Mouse (Mus musculus) G1E (cell line): ENCODE measurements around the gene Agtrap. TPM values are rescaled to one million over a fixed set of nuclear protein-coding genes. Genes with fewer than 3 reads are reported as not detected.

Experiments
- ATAC-seq: 2 replicates; pipeline ENCODE4 v1.8.0; 2016; ENCODE audit warnings: mild to moderate bottlenecking; ENCODE audit not compliant: insufficient number of reproducible peaks, poor library complexity, low FRiP score, severe bottlenecking; ENCODE audit errors: extremely low read depth
- DNase-seq: peaks from one replicate; pipeline ENCODE4 v3.0.0; 2012; ENCODE audit warnings: low spot score
- H3K27me3 ChIP-seq: 2 replicates; pipeline ENCODE4 v1.6.1; 2012; ENCODE audit warnings: mild to moderate bottlenecking, low read length, inconsistent platforms; ENCODE audit not compliant: insufficient read depth
- H3K36me3 ChIP-seq: replicated peaks from 2 replicates; pipeline ENCODE3; 2012; ENCODE audit warnings: mild to moderate bottlenecking, inconsistent platforms
- H3K4me1 ChIP-seq: 2 replicates; pipeline ENCODE4 v1.6.1; 2012; ENCODE audit warnings: low read depth, low read length, inconsistent platforms, mixed read lengths; ENCODE audit not compliant: insufficient read depth
- H3K4me3 ChIP-seq: 2 replicates; pipeline ENCODE4 v1.5.1; 2012; ENCODE audit warnings: low read depth, mild to moderate bottlenecking, inconsistent platforms, low read length, moderate library complexity, mixed read lengths
- H3K9me3 ChIP-seq: replicated peaks from 2 replicates; pipeline ENCODE4 v1.6.1; 2012; ENCODE audit warnings: inconsistent platforms
- CTCF ChIP-seq: IDR thresholded peaks from 2 replicates; pipeline ENCODE4 v1.5.1; 2012; ENCODE audit warnings: low read depth, low read length, inconsistent platforms, mixed read lengths
- GATA1 ChIP-seq: IDR thresholded peaks from 2 replicates; pipeline ENCODE4 v1.6.1; 2012; ENCODE audit warnings: borderline replicate concordance, low read length, inconsistent platforms, mixed read lengths
- GATA2 ChIP-seq: IDR thresholded peaks from 2 replicates; pipeline ENCODE4 v1.6.1; 2012; ENCODE audit warnings: low read depth, low read length, inconsistent platforms, borderline replicate concordance
- POLR2AphosphoS5 ChIP-seq: IDR thresholded peaks from 2 replicates; pipeline ENCODE4 v1.6.1; 2012; ENCODE audit warnings: low read depth, low read length, inconsistent platforms; ENCODE audit not compliant: insufficient replicate concordance
- TAL1 ChIP-seq: conservative IDR thresholded peaks from 2 replicates; pipeline ENCODE4 v1.6.1; 2012; ENCODE audit warnings: low read depth, low read length, inconsistent platforms, mixed read lengths
- polyA plus RNA-seq: library from polyadenylated mRNA; stranded (reverse); fragments of >175 nt; gene quantifications from 2 replicates; pipeline ENCODE4 v1.2.3, GENCODE M21; 2012
- total RNA-seq, 2 experiments: library from RNA; stranded (forward) in 1 of 2; stranded (reverse) in 1 of 2; fragments of 200-1000 nt in 1 of 2; fragments of >200 nt in 1 of 2; fragmentation: Nextera tagmentation in 1 of 2; gene quantifications; 2 replicates each; pipeline ENCODE4 v1.2.3; 2014 to 2017

The Agtrap gene
- total and polyA plus RNA-seq, 3 experiments: 6.4 to 9.4 (median 7.7) TPM

GRCm38 (mm10) chr4:148030506-148030905, 57.3 kb downstream of the Agtrap start:
- Histone ChIP-seq H3K4me1 (peaks cover 3% of the 10 kb centered on the region; the same call in 1 of the 2 replicates), H3K9me3 (no peaks in the 10 kb centered on the region), H3K27me3 (no peaks in the 10 kb centered on the region), H3K36me3 (peaks cover 72% of the 10 kb centered on the region), H3K4me3 (no peak overlapping the region)
- ATAC-seq (no peak), DNase-seq (no peak)
- TF ChIP-seq CTCF: no peak
- no peak for TF ChIP-seq GATA2
- TF ChIP-seq POLR2AphosphoS5: no peak
- TF ChIP-seq GATA1: no peak
- no peak for TF ChIP-seq TAL1

- no peak overlapping the region for H3K4me3 ChIP-seq
- no peaks in the 10 kb centered on the region for H3K27me3 ChIP-seq
- ATAC-seq: no peak
- peaks cover 73% of the 10 kb centered on the region for H3K36me3 ChIP-seq
- H3K4me1 ChIP-seq: peaks cover 3% of the 10 kb centered on the region; the same call in 1 of the 2 replicates
- TF ChIP-seq TAL1 (no peak), GATA2 (no peak), POLR2AphosphoS5 (no peak), CTCF (no peak), GATA1 (no peak)
- no peak for DNase-seq
- H3K9me3 ChIP-seq: no peaks in the 10 kb centered on the region
Observed at GRCm38 (mm10) chr4:148029297-148029696, 58.5 kb downstream of the Agtrap start.

Other genes starting within 250 kb of the Agtrap start
- gene Zfp933, start 239.7 kb downstream of the Agtrap start, total RNA-seq (2014; fragmentation: Nextera tagmentation): 12.4 and 15.2 TPM in 2 replicates
- gene Zfp933, start 239.7 kb downstream of the Agtrap start, total RNA-seq (2017): 9.3 and 10.9 TPM in 2 replicates
- 0.11 and 0.15 TPM in 2 replicates for gene Zfp933, start 239.7 kb downstream of the Agtrap start, polyA plus RNA-seq
- not detected in 2 replicates for gene Miip, start 219.2 kb downstream of the Agtrap start, total RNA-seq (2014; fragmentation: Nextera tagmentation)
- gene Miip, start 219.2 kb downstream of the Agtrap start, total RNA-seq (2017): 0.05 TPM in 1 of 2 replicates, not detected in the other
- gene Miip, start 219.2 kb downstream of the Agtrap start, polyA plus RNA-seq: 0.06 TPM in 1 of 2 replicates, not detected in the other
- gene Fv1, start 219.1 kb downstream of the Agtrap start, total RNA-seq (2014; fragmentation: Nextera tagmentation): not detected in 2 replicates
- gene Fv1, start 219.1 kb downstream of the Agtrap start, total RNA-seq (2017): not detected in 2 replicates
- not detected in 2 replicates for gene Fv1, start 219.1 kb downstream of the Agtrap start, polyA plus RNA-seq
- gene Mfn2, start 183.3 kb downstream of the Agtrap start, total RNA-seq (2014; fragmentation: Nextera tagmentation): 18.6 and 21.0 TPM in 2 replicates
- 14.8 and 18.3 TPM in 2 replicates for gene Mfn2, start 183.3 kb downstream of the Agtrap start, total RNA-seq (2017)
- 14.6 and 18.9 TPM in 2 replicates for gene Mfn2, start 183.3 kb downstream of the Agtrap start, polyA plus RNA-seq
- 0.44 and 2.3 TPM in 2 replicates for gene Plod1, start 151.3 kb downstream of the Agtrap start, total RNA-seq (2014; fragmentation: Nextera tagmentation)
- 2.9 and 4.6 TPM in 2 replicates for gene Plod1, start 151.3 kb downstream of the Agtrap start, total RNA-seq (2017)
- 0.75 and 0.90 TPM in 2 replicates for gene Plod1, start 151.3 kb downstream of the Agtrap start, polyA plus RNA-seq
- 27.5 and 33.5 TPM in 2 replicates for gene 2510039O18Rik, start 147.1 kb downstream of the Agtrap start, total RNA-seq (2014; fragmentation: Nextera tagmentation)
- 31.5 and 37.2 TPM in 2 replicates for gene 2510039O18Rik, start 147.1 kb downstream of the Agtrap start, total RNA-seq (2017)
- 84.0 and 84.6 TPM in 2 replicates for gene 2510039O18Rik, start 147.1 kb downstream of the Agtrap start, polyA plus RNA-seq
- gene Nppb, start 102.2 kb downstream of the Agtrap start, total RNA-seq (2014; fragmentation: Nextera tagmentation): not detected in 2 replicates
- gene Nppb, start 102.2 kb downstream of the Agtrap start, total RNA-seq (2017): not detected in 2 replicates
- not detected in 2 replicates for gene Nppb, start 102.2 kb downstream of the Agtrap start, polyA plus RNA-seq
- gene Nppa, start 87.3 kb downstream of the Agtrap start, total RNA-seq (2014; fragmentation: Nextera tagmentation): not detected in 2 replicates
- gene Nppa, start 87.3 kb downstream of the Agtrap start, total RNA-seq (2017): 0.17 TPM in 1 of 2 replicates, not detected in the other
- gene Nppa, start 87.3 kb downstream of the Agtrap start, polyA plus RNA-seq: not detected in 2 replicates
- gene Clcn6, start 49.2 kb downstream of the Agtrap start, total RNA-seq (2014; fragmentation: Nextera tagmentation): 20.1 and 21.0 TPM in 2 replicates
- gene Clcn6, start 49.2 kb downstream of the Agtrap start, total RNA-seq (2017): 13.6 and 16.1 TPM in 2 replicates
- gene Clcn6, start 49.2 kb downstream of the Agtrap start, polyA plus RNA-seq: 5.2 and 6.2 TPM in 2 replicates
- gene Mthfr, start 49.0 kb downstream of the Agtrap start, total RNA-seq (2014; fragmentation: Nextera tagmentation): 7.0 and 12.5 TPM in 2 replicates
- 7.3 and 9.4 TPM in 2 replicates for gene Mthfr, start 49.0 kb downstream of the Agtrap start, total RNA-seq (2017)
- 6.3 and 9.2 TPM in 2 replicates for gene Mthfr, start 49.0 kb downstream of the Agtrap start, polyA plus RNA-seq
- gene Mad2l2, start 42.4 kb upstream of the Agtrap start, total RNA-seq (2014; fragmentation: Nextera tagmentation): 25.1 and 40.0 TPM in 2 replicates
- gene Mad2l2, start 42.4 kb upstream of the Agtrap start, total RNA-seq (2017): 9.4 and 14.9 TPM in 2 replicates
- 23.8 and 24.6 TPM in 2 replicates for gene Mad2l2, start 42.4 kb upstream of the Agtrap start, polyA plus RNA-seq
- gene Draxin, start 42.7 kb upstream of the Agtrap start, total RNA-seq (2014; fragmentation: Nextera tagmentation): not detected in 2 replicates
- under 0.01 and 0.16 TPM in 2 replicates for gene Draxin, start 42.7 kb upstream of the Agtrap start, total RNA-seq (2017)
- gene Draxin, start 42.7 kb upstream of the Agtrap start, polyA plus RNA-seq: not detected in 2 replicates
- gene Fbxo6, start 64.1 kb upstream of the Agtrap start, total RNA-seq (2014; fragmentation: Nextera tagmentation): 108 and 115 TPM in 2 replicates
- 34.1 and 39.7 TPM in 2 replicates for gene Fbxo6, start 64.1 kb upstream of the Agtrap start, total RNA-seq (2017)
- 57.1 and 63.0 TPM in 2 replicates for gene Fbxo6, start 64.1 kb upstream of the Agtrap start, polyA plus RNA-seq
- 7.5 and 10.1 TPM in 2 replicates for gene Fbxo44, start 72.5 kb upstream of the Agtrap start, total RNA-seq (2014; fragmentation: Nextera tagmentation)
- gene Fbxo44, start 72.5 kb upstream of the Agtrap start, total RNA-seq (2017): 5.0 and 6.6 TPM in 2 replicates
- gene Fbxo44, start 72.5 kb upstream of the Agtrap start, polyA plus RNA-seq: 3.0 and 3.3 TPM in 2 replicates
- gene Fbxo2, start 72.6 kb upstream of the Agtrap start, total RNA-seq (2014; fragmentation: Nextera tagmentation): not detected in 2 replicates
- gene Fbxo2, start 72.6 kb upstream of the Agtrap start, total RNA-seq (2017): 0.49 and 0.64 TPM in 2 replicates
- gene Fbxo2, start 72.6 kb upstream of the Agtrap start, polyA plus RNA-seq: 0.12 and 0.44 TPM in 2 replicates
- gene Disp3, start 199.9 kb upstream of the Agtrap start, total RNA-seq (2014; fragmentation: Nextera tagmentation): not detected in 2 replicates
- not detected in 2 replicates for gene Disp3, start 199.9 kb upstream of the Agtrap start, total RNA-seq (2017)
- 0.01 TPM in 1 of 2 replicates, not detected in the other for gene Disp3, start 199.9 kb upstream of the Agtrap start, polyA plus RNA-seq